Mouse (Mus musculus) left cerebral cortex, adult 8-10 months (tissue): ENCODE measurements at regions not wholly inside any gene's neighbourhood (a gene's known extent, or its start where the extent isn't known, plus 50 kb on each side); places are given as distances from the start of the nearest gene placed in this dataset.

ENCODE experiments used
- DNase-seq, 2 experiments: peaks; one replicate each; pipeline ENCODE4 v3.0.0; 2022; ENCODE audit warnings: low spot score in 2 of 2

DNA sequence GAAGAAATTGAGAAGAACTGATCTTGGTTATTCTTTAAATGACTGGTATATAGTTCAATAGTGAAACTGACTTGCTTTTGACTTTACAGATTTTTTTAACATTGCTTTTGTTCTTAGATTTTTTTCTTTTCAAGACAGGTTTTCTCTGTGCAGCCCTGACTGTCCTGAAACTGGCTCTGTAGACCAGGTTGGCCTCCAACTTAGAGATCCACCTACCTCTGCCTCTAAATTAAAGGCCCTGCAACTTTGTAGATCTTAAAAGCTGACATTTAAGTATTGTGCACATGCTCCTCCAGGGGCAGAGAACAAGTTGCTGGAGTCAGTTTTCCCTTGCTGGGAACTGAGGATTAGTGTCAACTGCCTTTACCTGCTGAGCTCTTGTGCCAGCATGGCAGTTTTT, 132.6 kb upstream of the Impad1 start:
- DNase-seq, result no peak

DNA sequence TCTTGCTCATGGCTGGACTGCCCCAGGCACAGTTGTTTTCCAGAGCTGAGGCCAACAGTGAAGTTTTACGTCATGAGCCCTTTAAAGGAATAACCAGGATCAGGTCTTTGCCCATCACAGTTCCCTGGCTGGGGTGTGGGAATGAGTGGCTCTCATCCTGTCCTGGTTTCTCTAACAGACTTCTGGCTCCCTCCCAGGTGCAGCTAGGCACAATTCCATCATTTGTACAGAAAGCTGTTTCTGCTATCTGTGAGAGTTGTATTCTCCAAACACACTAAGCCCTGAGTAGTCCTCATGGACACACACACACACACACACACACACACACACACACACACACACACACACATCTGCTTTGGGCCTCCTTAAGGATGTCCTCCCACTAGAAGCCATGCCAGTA, 127.1 kb upstream of the Impad1 start:
- no peak for DNase-seq

DNA sequence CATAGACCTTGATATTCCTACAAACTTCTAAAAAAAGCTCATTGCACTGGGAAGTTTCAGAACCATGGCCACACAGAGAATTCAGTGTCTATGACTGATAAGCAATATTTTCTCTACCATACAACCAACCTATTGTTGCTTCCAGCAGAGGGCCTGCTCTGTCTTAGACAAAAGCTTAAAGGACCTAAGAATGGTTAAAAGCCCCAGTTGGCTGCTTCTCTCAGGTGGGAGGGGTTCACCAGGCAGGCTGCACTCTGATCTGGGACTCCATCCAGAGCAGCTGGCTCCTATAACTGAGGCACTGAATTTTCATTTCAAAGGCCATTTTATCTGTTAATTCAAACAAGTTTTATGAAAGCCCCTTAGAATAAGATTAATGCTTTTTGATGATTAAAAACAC, 82.1 kb upstream of the Impad1 start:
- peak in 1 of 2 experiments; percentile 5 for DNase-seq

DNA sequence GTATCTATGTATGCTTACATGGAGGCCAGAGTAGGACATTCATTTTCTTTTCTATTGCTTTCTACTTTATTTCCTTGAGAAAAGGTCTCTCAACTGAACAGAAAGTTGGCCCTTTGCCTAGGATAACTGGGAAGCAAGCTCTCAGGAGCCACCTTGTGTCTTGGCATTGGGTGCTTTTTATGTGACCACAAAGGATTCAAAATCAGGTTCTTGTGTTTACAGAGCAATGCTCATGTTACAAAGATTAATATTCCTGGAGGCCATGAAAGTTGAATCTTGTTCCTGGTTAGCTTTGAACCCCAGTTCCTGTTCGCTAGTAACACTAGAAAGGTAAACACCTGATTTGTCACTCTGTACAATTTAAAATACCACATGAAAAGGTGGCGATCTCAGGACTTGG, 65.2 kb upstream of the Impad1 start:
- DNase-seq, result no peak
